Mouse (Mus musculus): Measurements from ENCODE around the gene Sox15.

DNA sequence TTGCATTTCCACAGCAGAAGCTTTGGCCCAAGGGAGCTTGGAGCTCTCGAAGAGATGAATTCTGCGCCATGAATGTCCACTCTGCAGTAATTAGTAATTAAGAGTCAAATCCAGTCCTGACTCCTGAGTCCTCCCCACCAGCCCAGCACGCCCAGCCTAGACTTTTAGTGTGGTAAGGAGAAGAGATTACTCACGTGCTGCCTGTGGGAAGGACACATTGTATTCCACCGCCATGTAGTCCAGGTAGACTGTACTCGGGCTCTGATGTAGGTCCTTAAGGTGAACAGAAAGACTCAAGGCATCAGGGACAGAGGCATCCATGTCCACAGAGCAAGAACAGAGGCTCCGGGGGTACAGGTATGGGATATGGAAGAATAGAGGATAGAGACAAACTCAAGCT, 9.7 kb downstream of the Sox15 start:
- TF ChIP-seq ZNF384 (IDR thresholded peaks at IDR 0.05; ENCODE audit: low read depth, low read length): no peak
- no peak for TF ChIP-seq MAFK (IDR thresholded peaks at IDR 0.05; ENCODE audit: insufficient read depth, low read depth, low read length)
- TF ChIP-seq CHD2 (IDR thresholded peaks at IDR 0.05; ENCODE audit: low read depth, low read length): no peak
- TF ChIP-seq ZC3H11A (IDR thresholded peaks at IDR 0.05; ENCODE audit: borderline replicate concordance, low read depth, low read length): no peak

All from ES-E14 (cell line).